Mouse (Mus musculus) MEL (cell line): ENCODE measurements around the gene Tmem30c. TPM values are rescaled to one million over a fixed set of nuclear protein-coding genes. Genes with fewer than 3 reads are reported as not detected.

Experiments used
- DNase-seq: peaks from one replicate; pipeline ENCODE4 v3.0.0; 2011; ENCODE audit warnings: low read depth, low spot score
- H3K27ac ChIP-seq: 2 replicates; pipeline ENCODE4 v1.5.1; 2012; ENCODE audit warnings: low read depth, mild to moderate bottlenecking, control low read depth, low read length, moderate library complexity; ENCODE audit not compliant: control insufficient read depth
- H3K27me3 ChIP-seq, 2 experiments: fragments of 150-350 bp in 1 of 2; sonication (generic) in 1 of 2; 2 replicates each; pipeline ENCODE4 v1.6.1; 2012; ENCODE audit warnings: low read length in 2 of 2, mild to moderate bottlenecking in 2 of 2, improper control_type of control experiment in 1 of 2, moderate library complexity in 1 of 2; ENCODE audit not compliant: insufficient read depth in 2 of 2, control insufficient read depth in 1 of 2
- H3K36me3 ChIP-seq, 2 experiments: 2 replicates each; pipeline ENCODE4 v1.6.1; 2012 to 2014; ENCODE audit warnings: low read length in 2 of 2, improper control_type of control experiment in 1 of 2, inconsistent platforms in 1 of 2, mild to moderate bottlenecking in 1 of 2; ENCODE audit not compliant: insufficient read depth in 2 of 2, control insufficient read depth in 1 of 2
- H3K4me1 ChIP-seq, 2 experiments: fragments of 150-350 bp in 1 of 2; sonication (generic) in 1 of 2; 2 replicates each; pipeline ENCODE4 v1.6.1; 2012; ENCODE audit warnings: low read length in 2 of 2, improper control_type of control experiment in 1 of 2, mild to moderate bottlenecking in 1 of 2; ENCODE audit not compliant: insufficient read depth in 2 of 2, control insufficient read depth in 1 of 2
- H3K4me3 ChIP-seq, 2 experiments: fragments of 150-350 bp in 1 of 2; sonication (generic) in 1 of 2; 2 replicates each; pipeline ENCODE4 v1.5.1; 2012; ENCODE audit warnings: low read depth in 2 of 2, low read length in 2 of 2, mild to moderate bottlenecking in 2 of 2, moderate library complexity in 2 of 2, control low read depth in 1 of 2, improper control_type of control experiment in 1 of 2; ENCODE audit not compliant: control insufficient read depth in 1 of 2, insufficient read depth in 1 of 2
- H3K79me2 ChIP-seq: 2 replicates; pipeline ENCODE4 v1.6.1; 2012; ENCODE audit warnings: mild to moderate bottlenecking, low read length, moderate library complexity; ENCODE audit not compliant: control insufficient read depth, poor library complexity, insufficient read depth
- H3K9ac ChIP-seq: 2 replicates; pipeline ENCODE4 v1.6.1; 2012; ENCODE audit warnings: low read depth, mild to moderate bottlenecking, control low read depth, low read length, moderate library complexity; ENCODE audit not compliant: control insufficient read depth, poor library complexity, severe bottlenecking
- H3K9me3 ChIP-seq: fragments of 150-350 bp; sonication (generic); replicated peaks from 2 replicates; pipeline ENCODE4 v1.6.1; 2012; ENCODE audit warnings: mild to moderate bottlenecking, low read length, improper control_type of control experiment, moderate library complexity; ENCODE audit not compliant: insufficient read depth
- BHLHE40 ChIP-seq: IDR thresholded peaks from 2 replicates; pipeline ENCODE4 v1.6.1; 2012; ENCODE audit warnings: low read depth, mild to moderate bottlenecking, inconsistent platforms, low read length, improper control_type of control experiment, borderline replicate concordance
- CHD2 ChIP-seq: IDR thresholded peaks from 2 replicates; pipeline ENCODE4 v1.6.1; 2011; ENCODE audit warnings: low read length, improper control_type of control experiment
- CTCF ChIP-seq, 3 experiments: IDR thresholded peaks in 2 of 3; conservative IDR thresholded peaks in 1 of 3; 2 replicates each; pipeline ENCODE4 v1.5.1; 2011 to 2012; ENCODE audit warnings: low read length in 3 of 3, low read depth in 2 of 3, mild to moderate bottlenecking in 2 of 3, improper control_type of control experiment in 1 of 3, inconsistent platforms in 1 of 3, mixed read lengths in 1 of 3, moderate library complexity in 1 of 3; ENCODE audit not compliant: control insufficient read depth in 1 of 3, insufficient read depth in 1 of 3, poor library complexity in 1 of 3, severe bottlenecking in 1 of 3
- E2F4 ChIP-seq: IDR thresholded peaks from 2 replicates; pipeline ENCODE4 v1.6.1; 2011; ENCODE audit warnings: low read depth, low read length, improper control_type of control experiment, borderline replicate concordance
- EP300 ChIP-seq, 2 experiments: IDR thresholded peaks; 2 replicates each; pipeline ENCODE4 v1.6.1; 2011; ENCODE audit warnings: improper control_type of control experiment in 2 of 2, low read length in 2 of 2, low read depth in 1 of 2, mild to moderate bottlenecking in 1 of 2
- MAZ ChIP-seq: IDR thresholded peaks from 2 replicates; pipeline ENCODE4 v1.6.1; 2012; ENCODE audit warnings: low read depth, mild to moderate bottlenecking, inconsistent platforms, low read length, improper control_type of control experiment
- MEF2A ChIP-seq: IDR thresholded peaks from 2 replicates; pipeline ENCODE4 v1.6.1; 2014; ENCODE audit warnings: low read depth, mild to moderate bottlenecking, inconsistent platforms, low read length, improper control_type of control experiment; ENCODE audit not compliant: poor library complexity, insufficient replicate concordance, severe bottlenecking; ENCODE audit errors: extremely low read depth
- MXI1 ChIP-seq: IDR thresholded peaks from 2 replicates; pipeline ENCODE4 v1.6.1; 2011; ENCODE audit warnings: mild to moderate bottlenecking, low read depth, low read length, improper control_type of control experiment
- MYC ChIP-seq: IDR thresholded peaks from 2 replicates; pipeline ENCODE4 v1.6.1; 2011; ENCODE audit warnings: low read depth, mild to moderate bottlenecking, low read length, improper control_type of control experiment, moderate library complexity
- NELFE ChIP-seq: IDR thresholded peaks from 2 replicates; pipeline ENCODE4 v1.6.1; 2011; ENCODE audit warnings: low read depth, low read length, improper control_type of control experiment
- NRF1 ChIP-seq: IDR thresholded peaks from 2 replicates; pipeline ENCODE4 v1.6.1; 2014; ENCODE audit warnings: low read depth, mild to moderate bottlenecking, inconsistent platforms, low read length, improper control_type of control experiment, moderate library complexity; ENCODE audit not compliant: poor library complexity, insufficient read depth, severe bottlenecking
- POLR2AphosphoS2 ChIP-seq: IDR thresholded peaks from 2 replicates; pipeline ENCODE4 v1.6.1; 2011; ENCODE audit warnings: low read length, improper control_type of control experiment
- RAD21 ChIP-seq: IDR thresholded peaks from 2 replicates; pipeline ENCODE4 v1.6.1; 2011; ENCODE audit warnings: mild to moderate bottlenecking, low read depth, low read length, improper control_type of control experiment
- RCOR1 ChIP-seq: IDR thresholded peaks from 2 replicates; pipeline ENCODE4 v1.6.1; 2012; ENCODE audit warnings: low read depth, mild to moderate bottlenecking, inconsistent platforms, low read length, improper control_type of control experiment
- SMC3 ChIP-seq: IDR thresholded peaks from 2 replicates; pipeline ENCODE4 v1.6.1; 2011; ENCODE audit warnings: low read depth, low read length, improper control_type of control experiment
- TCF12 ChIP-seq: IDR thresholded peaks from 2 replicates; pipeline ENCODE4 v1.6.1; 2014; ENCODE audit warnings: low read depth, mild to moderate bottlenecking, inconsistent platforms, low read length, improper control_type of control experiment, moderate library complexity
- USF1 ChIP-seq: IDR thresholded peaks from 2 replicates; pipeline ENCODE4 v1.6.1; 2014; ENCODE audit warnings: low read depth, mild to moderate bottlenecking, inconsistent platforms, low read length, improper control_type of control experiment, moderate library complexity
- USF2 ChIP-seq, 2 experiments: IDR thresholded peaks; 2 replicates each; pipeline ENCODE4 v1.6.1; 2011 to 2012; ENCODE audit warnings: improper control_type of control experiment in 2 of 2, low read length in 2 of 2, borderline replicate concordance in 1 of 2, inconsistent platforms in 1 of 2, low read depth in 1 of 2, mild to moderate bottlenecking in 1 of 2; ENCODE audit not compliant: insufficient read depth in 1 of 2
- ZC3H11A ChIP-seq: IDR thresholded peaks from 2 replicates; pipeline ENCODE4 v1.6.1; 2012; ENCODE audit warnings: low read depth, mild to moderate bottlenecking, inconsistent platforms, low read length, improper control_type of control experiment
- ZKSCAN1 ChIP-seq: IDR thresholded peaks from 2 replicates; pipeline ENCODE4 v1.6.1; 2012; ENCODE audit warnings: low read depth, mild to moderate bottlenecking, inconsistent platforms, low read length, improper control_type of control experiment, moderate library complexity
- ZNF384 ChIP-seq: IDR thresholded peaks from 2 replicates; pipeline ENCODE4 v1.6.1; 2012; ENCODE audit warnings: low read depth, mild to moderate bottlenecking, inconsistent platforms, low read length, improper control_type of control experiment
- polyA plus RNA-seq, 2 experiments: library from polyadenylated mRNA; stranded (reverse) in 1 of 2; unstranded in 1 of 2; fragments of >175 nt in 1 of 2; fragments of >200 nt in 1 of 2; gene quantifications; 2 replicates each; pipeline versions ENCODE4 v1.2.1 to v1.2.4; 2012; ENCODE audit warnings: low replicate concordance in 2 of 2, low read depth in 1 of 2; ENCODE audit not compliant: insufficient read length in 2 of 2, insufficient read depth in 1 of 2, missing spikeins in 1 of 2
- total RNA-seq: library from RNA; depleted of rRNA; stranded (reverse); fragments of 300-350 nt; gene quantifications from 2 replicates; pipeline ENCODE4 v1.2.3, GENCODE M21; 2012

The Tmem30c gene
- total and polyA plus RNA-seq, 3 experiments: 0.04 to 0.38 TPM; not detected in 1

GRCm38 (mm10) chr16:57317127-57317526, 24.5 kb upstream of the Tmem30c start:
- peak; percentile 24 for DNase-seq

DNA sequence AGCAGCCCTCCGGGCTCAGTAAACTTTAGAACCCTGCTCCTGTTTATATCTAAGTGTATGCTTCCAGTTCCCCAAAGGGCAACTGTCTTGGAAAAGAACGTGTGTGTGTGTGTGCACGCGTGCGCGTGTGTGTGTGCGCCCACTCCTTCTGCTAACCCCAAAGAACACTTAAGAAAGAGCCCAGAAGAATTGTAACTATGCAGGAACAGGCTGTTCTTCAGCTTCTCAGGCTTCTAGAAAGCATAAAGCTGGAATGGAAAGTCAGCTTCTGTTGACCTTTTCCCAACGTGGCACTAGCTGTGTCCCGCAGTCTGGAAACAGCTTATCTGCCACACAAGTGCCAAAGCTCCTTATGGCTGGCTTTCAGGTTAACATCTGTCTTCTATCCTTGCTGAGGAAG, 22.4 kb upstream of the Tmem30c start:
- no peak for DNase-seq
- Histone ChIP-seq H3K27me3 (no peaks in the 10 kb centered on the region), H3K79me2 (no peaks in the 10 kb centered on the region), H3K9ac (no peak overlapping the region), H3K4me1 (peaks cover 7 to 11% of the 10 kb centered on the region in 2 experiments; a peak in 3 of 4 replicates), H3K9me3 (no peaks in the 10 kb centered on the region), H3K36me3 (peaks cover 0 to 14% of the 10 kb centered on the region in 2 experiments; a peak in 3 of 4 replicates), H3K4me3 (no peak overlapping the region), H3K27ac (no peak overlapping the region)
- TF ChIP-seq NELFE (no peak), EP300 (IDR thresholded peaks at IDR 0.05; ENCODE audit: low read depth in 1 of 2, low read length in 2 of 2) (no peak)

More at GRCm38 (mm10) chr16:57317127-57317526, 24.5 kb upstream of the Tmem30c start:
- Histone ChIP-seq H3K27ac (no peak overlapping the region), H3K27me3 (no peaks in the 10 kb centered on the region), H3K4me3 (no peak overlapping the region), H3K36me3 (peaks cover 0 to 8% of the 10 kb centered on the region in 2 experiments; a peak in 3 of 4 replicates), H3K4me1 (peaks cover 3 to 9% of the 10 kb centered on the region in 2 experiments; a peak in 3 of 4 replicates), H3K79me2 (no peaks in the 10 kb centered on the region), H3K9ac (no peak overlapping the region), H3K9me3 (no peaks in the 10 kb centered on the region)
- TF ChIP-seq ZNF384: no peak
- no peak for TF ChIP-seq E2F4
- no peak for TF ChIP-seq MYC
- TF ChIP-seq EP300 (IDR thresholded peaks at IDR 0.05; ENCODE audit: low read depth in 1 of 2, low read length in 2 of 2): no peak
- TF ChIP-seq BHLHE40: no peak
- no peak for TF ChIP-seq MXI1
- no peak for TF ChIP-seq CHD2
- no peak for TF ChIP-seq USF1
- TF ChIP-seq POLR2AphosphoS2: no peak
- TF ChIP-seq MEF2A: no peak
- no peak for TF ChIP-seq USF2 (IDR thresholded peaks at IDR 0.05; ENCODE audit: borderline replicate concordance in 1 of 2, insufficient read depth in 1 of 2, low read depth in 1 of 2, low read length in 2 of 2)
- no peak for TF ChIP-seq SMC3
- TF ChIP-seq NRF1: no peak
- no peak for TF ChIP-seq MAZ
- TF ChIP-seq CTCF (IDR thresholded peaks at IDR 0.05 in 2 of 3, conservative IDR thresholded peaks at IDR 0.05 in 1 of 3; ENCODE audit: control insufficient read depth in 1 of 3, insufficient read depth in 1 of 3, low read depth in 2 of 3, low read length in 3 of 3, poor library complexity in 1 of 3, severe bottlenecking in 1 of 3): no peak
- no peak for TF ChIP-seq RCOR1
- no peak for TF ChIP-seq ZC3H11A
- no peak for TF ChIP-seq RAD21
- TF ChIP-seq TCF12: no peak
- TF ChIP-seq ZKSCAN1: no peak
